Mouse (Mus musculus) neural tube, embryonic 13.5 days (tissue): ENCODE results near the gene Ccser2. TPM values are rescaled to one million over a fixed set of nuclear protein-coding genes. Genes with fewer than 3 reads are reported as not detected.

Experiments
- ATAC-seq: fragments of 200-750 bp; cut with Nextera tagmentation; 2 replicates; pipeline ENCODE4 v1.8.0; 2017; ENCODE audit warnings: low read depth, mild to moderate bottlenecking, moderate TSS enrichment, moderate library complexity
- H3K27ac ChIP-seq: fragments of 300-500 bp; sonication (generic); replicated peaks from 2 replicates; pipeline ENCODE4 v1.5.1; 2015; ENCODE audit warnings: moderate library complexity, mild to moderate bottlenecking, inconsistent platforms
- H3K27me3 ChIP-seq: fragments of 300-500 bp; sonication (generic); 2 replicates; pipeline ENCODE4 v1.6.1; 2015; ENCODE audit warnings: mild to moderate bottlenecking, inconsistent platforms
- H3K36me3 ChIP-seq: fragments of 300-500 bp; sonication (generic); 2 replicates; pipeline ENCODE4 v1.6.1; 2015; ENCODE audit warnings: mild to moderate bottlenecking, inconsistent platforms
- H3K4me1 ChIP-seq: fragments of 300-500 bp; sonication (generic); replicated peaks from 2 replicates; pipeline ENCODE4 v1.6.1; 2015; ENCODE audit warnings: inconsistent platforms
- H3K4me2 ChIP-seq: fragments of 300-500 bp; sonication (generic); 2 replicates; pipeline ENCODE4 v1.6.1; 2015; ENCODE audit warnings: inconsistent platforms, mild to moderate bottlenecking, moderate library complexity
- H3K4me3 ChIP-seq: fragments of 300-500 bp; sonication (generic); 2 replicates; pipeline ENCODE4 v1.5.1; 2015; ENCODE audit warnings: mild to moderate bottlenecking, inconsistent platforms
- H3K9ac ChIP-seq: fragments of 300-500 bp; sonication (generic); 2 replicates; pipeline ENCODE4 v1.6.1; 2015; ENCODE audit warnings: moderate library complexity, mild to moderate bottlenecking, inconsistent platforms
- H3K9me3 ChIP-seq: fragments of 300-500 bp; sonication (generic); 2 replicates; pipeline ENCODE4 v1.6.1; 2016; ENCODE audit warnings: inconsistent platforms
- WGBS: fragments of 180-500 bp; shearing (Covaris S2); methylation state at CpG from one replicate; pipeline ENCODE4 v1.1.7; 2015; 5-methylcytosine and 5-hydroxymethylcytosine counted together
- polyA plus RNA-seq: library from polyadenylated mRNA; unstranded; fragments of >200 nt; fragmentation: Nextera tagmentation; extraction: Ambion mirVana; gene quantifications from 2 replicates; pipeline ENCODE4 v1.2.1, GENCODE M21; 2015

The Ccser2 gene
- polyA plus RNA-seq, 1 experiment from 2014 or later = 99.8 TPM

DNA sequence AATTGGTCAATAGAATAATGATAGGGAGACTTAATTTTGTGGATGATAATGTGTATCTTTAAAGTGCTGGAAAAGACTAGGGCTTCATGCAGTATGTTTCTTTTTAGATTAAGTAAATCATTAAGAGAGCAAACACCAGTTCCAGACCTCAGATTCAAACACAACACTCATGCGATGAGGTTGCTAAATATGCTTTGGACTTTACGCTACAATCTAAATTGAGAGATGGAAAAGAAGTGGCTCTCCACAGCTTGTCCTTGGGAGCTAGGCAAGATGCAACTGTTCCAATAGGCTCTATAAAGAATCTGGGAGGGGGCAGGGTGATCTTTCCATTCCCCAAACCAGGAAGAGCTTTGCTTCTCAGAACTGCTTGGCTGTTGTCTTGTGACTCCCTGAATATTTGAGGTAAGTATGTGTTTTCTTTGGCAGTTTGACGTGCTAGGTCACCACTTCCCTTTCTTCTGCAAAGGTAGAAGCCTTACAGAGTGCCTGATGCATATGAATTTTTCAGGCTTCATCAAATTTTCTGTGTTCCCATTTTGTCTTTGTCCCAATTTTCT is 1.4 kb upstream of the Ccser2 start:
- Histone ChIP-seq H3K4me2 (no peak overlapping the region), H3K9me3 (no peaks in the 10 kb centered on the region), H3K27me3 (no peaks in the 10 kb centered on the region), H3K36me3 (no peaks in the 10 kb centered on the region), H3K9ac (no peak overlapping the region), H3K4me3 (no peak overlapping the region), H3K4me1 (peaks cover 30% of the 10 kb centered on the region), H3K27ac (no peak overlapping the region)
- no peak for ATAC-seq
- WGBS = 93% methylated on average over 3 of the region's 3 CpGs

DNA sequence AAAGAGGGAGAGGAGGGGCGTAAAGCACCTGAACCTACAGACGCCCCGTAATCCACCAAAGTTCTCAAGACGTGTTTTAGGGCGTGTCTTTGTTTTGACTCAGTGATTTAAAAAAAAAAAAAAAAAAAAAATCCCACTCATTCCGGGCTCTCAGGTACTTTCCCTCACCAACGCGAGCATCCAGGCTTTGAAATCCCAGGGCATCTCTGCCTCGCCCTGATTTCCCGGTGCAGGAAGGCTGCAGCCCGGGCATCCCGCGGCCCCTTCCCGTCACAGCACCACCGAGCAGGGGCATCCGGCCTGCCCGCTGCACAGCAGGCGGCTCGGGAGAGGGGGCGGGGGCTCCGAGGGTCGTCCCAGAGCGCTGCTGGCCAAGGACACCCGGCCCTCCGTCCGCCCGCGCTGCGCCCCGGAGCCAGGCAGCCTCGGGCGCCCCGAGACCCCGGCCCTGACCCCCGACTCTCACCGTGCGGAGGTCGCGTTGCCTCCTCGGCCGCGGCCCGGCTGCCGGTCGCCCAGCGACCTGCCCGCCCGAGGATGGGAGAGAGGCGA is 425 bp downstream of the Ccser2 start:
- ATAC-seq = peak; percentile 88
- WGBS = under 1% methylated on average over 49 of the region's 49 CpGs

DNA sequence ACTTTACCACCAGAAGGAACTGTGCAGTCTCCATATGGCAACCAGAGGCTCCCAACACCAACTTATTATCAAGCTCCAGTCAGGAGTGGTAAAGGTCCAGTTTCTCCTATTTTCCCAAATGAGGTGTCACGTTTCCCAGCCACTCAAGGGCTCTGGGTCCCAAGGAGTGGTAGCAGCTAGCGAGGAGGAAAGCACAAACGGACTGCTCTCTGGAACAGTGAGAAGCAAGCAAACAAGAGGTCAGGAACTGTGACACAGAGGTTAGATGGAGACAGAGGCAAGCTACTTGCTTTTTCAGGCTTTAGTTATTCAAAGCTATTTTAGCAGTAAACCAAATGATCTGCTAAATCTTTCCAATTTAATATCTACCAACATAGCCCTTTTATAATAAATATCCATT is 3.2 kb downstream of the Ccser2 start:
- no peaks in the 10 kb centered on the region for H3K9me3 ChIP-seq
- H3K4me1 ChIP-seq = peaks cover 34% of the 10 kb centered on the region
- 49% methylated on average over 3 of the region's 3 CpGs for WGBS
- no peaks in the 10 kb centered on the region for H3K36me3 ChIP-seq
- H3K4me3 ChIP-seq = no peak overlapping the region
- no peak for ATAC-seq
- no peaks in the 10 kb centered on the region for H3K27me3 ChIP-seq
- H3K27ac ChIP-seq = 0 out of 2 replicates have a peak overlapping the region, but pooled peaks have one; percentile 23
- 0 out of 2 replicates have a peak overlapping the region, but pooled peaks have one; percentile 17 for H3K9ac ChIP-seq
- peak overlapping the region; percentile 63; the same call in 1 of the 2 replicates for H3K4me2 ChIP-seq

More for the DNA sequence above, 425 bp downstream of the Ccser2 start:
- peak overlapping the region; percentile 96 for H3K9ac ChIP-seq
- H3K4me1 ChIP-seq = peaks cover 30% of the 10 kb centered on the region
- peak overlapping the region; percentile 63 for H3K4me2 ChIP-seq
- no peaks in the 10 kb centered on the region for H3K27me3 ChIP-seq
- H3K27ac ChIP-seq = peak overlapping the region; percentile 95
- peak overlapping the region; percentile 89 for H3K4me3 ChIP-seq
- no peaks in the 10 kb centered on the region for H3K9me3 ChIP-seq
- H3K36me3 ChIP-seq = no peaks in the 10 kb centered on the region

DNA sequence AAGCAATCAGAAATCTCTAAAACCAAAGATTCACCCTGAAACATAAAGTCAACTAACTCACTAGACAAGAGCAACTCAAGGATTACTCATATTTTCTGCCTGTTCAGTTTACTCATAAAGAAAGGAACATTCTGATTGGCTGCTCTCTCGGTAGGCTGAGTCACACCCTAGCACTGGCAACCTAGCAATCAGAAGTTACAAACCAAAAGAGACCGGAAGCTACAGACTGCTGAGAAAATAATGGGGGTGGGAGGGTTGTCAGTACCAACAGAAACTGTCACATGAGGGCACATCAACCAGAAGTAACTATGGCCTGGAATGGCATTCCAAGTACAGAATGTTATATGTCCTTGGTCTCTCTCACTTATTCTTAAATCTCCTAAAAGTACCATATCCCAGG is 6.1 kb downstream of the Ccser2 start:
- no peak for ATAC-seq
- Histone ChIP-seq H3K4me1 (peaks cover 38% of the 10 kb centered on the region), H3K27ac (no peak overlapping the region), H3K4me2 (no peak overlapping the region), H3K9me3 (no peaks in the 10 kb centered on the region), H3K9ac (no peak overlapping the region), H3K36me3 (no peaks in the 10 kb centered on the region), H3K4me3 (no peak overlapping the region), H3K27me3 (no peaks in the 10 kb centered on the region)
- WGBS = 94% methylated on average over 2 of the region's 2 CpGs

DNA sequence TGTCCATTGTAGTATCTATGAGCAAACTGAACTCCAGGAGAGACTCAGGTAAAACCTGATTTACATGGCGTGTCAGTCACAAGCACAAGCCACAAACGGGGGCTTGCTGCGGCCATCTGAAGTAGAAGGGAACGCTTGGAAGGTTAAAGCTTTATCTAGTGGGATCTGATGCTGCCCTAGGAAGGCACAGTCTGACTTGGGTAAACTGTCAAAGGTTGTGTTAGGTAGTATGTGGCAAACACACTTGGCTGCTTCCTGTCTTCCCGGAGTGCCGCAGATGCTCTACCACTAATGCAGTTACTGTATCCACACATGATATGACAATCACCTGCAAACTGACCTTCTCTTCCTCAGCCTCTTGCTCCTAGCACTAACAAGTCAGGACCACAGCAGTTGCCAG is 10.9 kb downstream of the Ccser2 start:
- 91% methylated on average over 6 of the region's 6 CpGs for WGBS

DNA sequence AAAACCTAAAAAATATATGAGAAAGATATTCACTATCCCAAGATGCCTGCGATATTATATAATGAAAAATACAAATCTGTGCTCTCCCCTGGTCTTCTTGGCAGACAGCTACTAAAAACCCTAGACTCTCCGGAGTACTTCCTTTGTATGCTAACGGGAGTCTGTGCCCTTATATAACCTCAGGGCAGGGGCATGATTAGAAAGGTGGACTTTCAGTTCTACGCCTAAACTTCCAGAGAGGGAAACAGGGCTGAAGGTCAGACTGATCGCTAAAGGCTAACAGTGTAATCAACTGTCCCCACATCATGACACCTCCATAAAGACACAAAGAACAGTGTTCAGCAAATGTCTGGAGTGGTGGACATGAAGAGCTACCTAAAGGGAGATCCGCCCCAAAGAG is 11.3 kb downstream of the Ccser2 start:
- Histone ChIP-seq H3K9me3 (no peaks in the 10 kb centered on the region), H3K4me3 (no peak overlapping the region), H3K4me1 (peaks cover 24% of the 10 kb centered on the region), H3K36me3 (no peaks in the 10 kb centered on the region), H3K27me3 (no peaks in the 10 kb centered on the region), H3K4me2 (no peak overlapping the region), H3K9ac (no peak overlapping the region), H3K27ac (no peak overlapping the region; the same call in 1 of the 2 replicates)
- WGBS = 84% methylated on average over 6 of the region's 6 CpGs
- ATAC-seq = no peak

More for the DNA sequence above, 10.9 kb downstream of the Ccser2 start:
- H3K4me2 ChIP-seq = no peak overlapping the region
- no peak overlapping the region for H3K4me3 ChIP-seq
- no peaks in the 10 kb centered on the region for H3K9me3 ChIP-seq
- peaks cover 24% of the 10 kb centered on the region for H3K4me1 ChIP-seq
- H3K27ac ChIP-seq = no peak overlapping the region; the same call in 1 of the 2 replicates
- H3K36me3 ChIP-seq = no peaks in the 10 kb centered on the region
- no peaks in the 10 kb centered on the region for H3K27me3 ChIP-seq
- ATAC-seq = no peak
- no peak overlapping the region for H3K9ac ChIP-seq

DNA sequence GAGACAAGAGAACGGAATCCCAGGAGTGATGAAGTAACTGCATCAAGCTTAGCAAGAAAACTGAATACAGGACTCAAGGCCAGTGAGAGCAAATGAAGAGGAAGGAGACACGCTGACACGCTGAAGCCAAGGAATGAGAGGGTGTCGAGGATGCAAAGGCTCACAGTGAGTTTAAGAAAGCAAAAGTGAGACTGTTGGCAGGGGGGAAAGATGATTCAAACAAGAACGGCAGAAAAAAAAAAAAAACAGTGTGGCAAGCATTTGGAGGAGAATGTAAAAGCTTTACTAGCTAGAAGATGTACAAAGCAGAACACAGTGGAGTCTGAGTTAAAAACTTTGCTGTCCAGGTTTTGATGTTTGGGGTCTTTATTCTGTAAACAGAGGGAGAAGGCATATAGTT is 11.9 kb downstream of the Ccser2 start:
- ATAC-seq = no peak
- Histone ChIP-seq H3K9me3 (no peaks in the 10 kb centered on the region), H3K4me3 (no peak overlapping the region), H3K36me3 (no peaks in the 10 kb centered on the region), H3K9ac (no peak overlapping the region), H3K27ac (0 out of 2 replicates have a peak overlapping the region, but pooled peaks have one; percentile 23), H3K27me3 (no peaks in the 10 kb centered on the region), H3K4me2 (no peak overlapping the region), H3K4me1 (peaks cover 24% of the 10 kb centered on the region)
- 64% methylated on average over 5 of the region's 5 CpGs for WGBS

DNA sequence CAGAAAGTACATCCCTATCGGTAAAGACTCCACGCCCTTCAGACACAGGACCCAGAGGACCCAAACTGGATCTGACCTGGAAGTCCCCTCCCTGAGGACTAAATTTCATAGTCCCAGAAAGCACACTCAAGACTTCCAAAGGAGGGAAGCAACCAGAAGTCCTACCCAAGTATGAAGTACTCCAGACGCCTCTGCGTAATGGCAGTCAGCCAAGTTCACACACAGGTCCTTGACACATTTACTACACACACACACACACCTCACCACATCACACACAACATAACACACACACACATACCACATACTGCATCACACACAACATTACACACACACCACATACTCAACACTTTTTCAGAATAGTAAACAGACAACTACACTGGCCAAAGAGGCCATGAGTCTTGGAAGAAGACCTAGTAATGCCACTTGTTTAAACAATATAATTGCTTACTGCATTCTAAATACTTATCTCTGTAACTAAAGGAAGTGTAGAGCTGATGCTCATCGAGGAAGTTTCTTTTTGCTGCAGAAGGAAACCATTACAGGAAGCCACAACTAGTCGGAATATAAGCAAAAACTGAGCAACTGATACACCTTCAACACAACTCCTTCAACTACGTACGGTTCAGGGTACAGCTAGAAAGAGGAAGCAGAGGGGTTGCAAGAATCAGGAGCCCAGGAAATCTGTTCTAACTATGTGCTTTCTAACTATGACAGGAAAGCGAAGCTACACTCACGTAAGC is 15.7 kb downstream of the Ccser2 start:
- no peak overlapping the region for H3K4me3 ChIP-seq
- 89% methylated on average over 10 of the region's 10 CpGs for WGBS

DNA sequence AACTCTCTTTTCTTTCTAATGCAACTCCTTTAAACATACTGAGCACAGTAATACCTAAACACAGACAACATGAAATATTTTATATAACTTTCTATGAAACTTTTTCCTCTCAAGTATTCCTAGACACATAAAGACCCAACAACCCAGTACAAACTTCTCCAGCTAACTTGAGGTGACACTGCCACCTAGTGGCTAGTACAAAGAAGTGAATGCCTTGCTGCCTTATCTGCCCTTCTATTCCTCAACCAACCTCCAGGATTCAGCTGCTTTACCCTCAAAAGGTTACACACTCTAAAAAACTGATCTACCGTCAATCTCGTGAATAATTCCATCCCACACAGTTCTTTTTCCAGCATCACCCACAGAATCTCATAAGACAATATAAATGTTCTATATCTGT is 16.4 kb downstream of the Ccser2 start:
- Histone ChIP-seq H3K4me1 (peaks cover 6% of the 10 kb centered on the region; the same call in 1 of the 2 replicates), H3K4me2 (no peak overlapping the region), H3K27ac (no peak overlapping the region), H3K36me3 (no peaks in the 10 kb centered on the region), H3K9ac (no peak overlapping the region), H3K9me3 (no peaks in the 10 kb centered on the region), H3K27me3 (no peaks in the 10 kb centered on the region), H3K4me3 (no peak overlapping the region)
- whole genome bisulfite sequencing = 38% methylated on average over 2 of the region's 2 CpGs
- no peak for ATAC-seq

More for the DNA sequence above, 15.7 kb downstream of the Ccser2 start:
- Histone ChIP-seq H3K27me3 (no peaks in the 10 kb centered on the region), H3K4me2 (no peak overlapping the region), H3K4me1 (peaks cover 13% of the 10 kb centered on the region), H3K9ac (no peak overlapping the region), H3K9me3 (no peaks in the 10 kb centered on the region), H3K36me3 (no peaks in the 10 kb centered on the region), H3K27ac (no peak overlapping the region)
- no peak; the same call in 1 of the 2 replicates for ATAC-seq

DNA sequence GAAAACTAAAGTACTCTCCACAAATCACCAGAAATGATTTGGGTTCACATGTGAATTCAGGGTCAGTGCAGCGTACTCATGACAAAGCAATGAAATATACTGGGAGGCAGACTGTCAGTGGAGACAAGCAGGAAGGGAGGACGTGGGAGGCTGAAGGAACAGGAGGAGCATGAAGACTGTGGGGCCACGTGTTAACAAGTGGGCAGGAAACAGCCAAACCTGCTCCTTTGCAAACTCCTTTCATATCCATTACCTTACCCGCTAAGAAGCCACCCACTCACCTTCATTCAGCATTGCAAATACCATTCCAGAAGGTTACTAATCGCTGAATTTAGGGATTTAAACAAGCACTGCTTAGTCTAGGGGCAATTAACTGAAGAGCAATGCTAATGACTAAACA is 25.9 kb downstream of the Ccser2 start:
- Histone ChIP-seq H3K4me3 (no peak overlapping the region), H3K36me3 (peaks cover 23% of the 10 kb centered on the region), H3K27me3 (no peaks in the 10 kb centered on the region), H3K9ac (no peak overlapping the region), H3K9me3 (no peaks in the 10 kb centered on the region), H3K27ac (no peak overlapping the region), H3K4me2 (no peak overlapping the region), H3K4me1 (peaks cover 11% of the 10 kb centered on the region; the same call in 1 of the 2 replicates)
- ATAC-seq = no peak
- WGBS = 60% methylated on average over 5 of the region's 5 CpGs

DNA sequence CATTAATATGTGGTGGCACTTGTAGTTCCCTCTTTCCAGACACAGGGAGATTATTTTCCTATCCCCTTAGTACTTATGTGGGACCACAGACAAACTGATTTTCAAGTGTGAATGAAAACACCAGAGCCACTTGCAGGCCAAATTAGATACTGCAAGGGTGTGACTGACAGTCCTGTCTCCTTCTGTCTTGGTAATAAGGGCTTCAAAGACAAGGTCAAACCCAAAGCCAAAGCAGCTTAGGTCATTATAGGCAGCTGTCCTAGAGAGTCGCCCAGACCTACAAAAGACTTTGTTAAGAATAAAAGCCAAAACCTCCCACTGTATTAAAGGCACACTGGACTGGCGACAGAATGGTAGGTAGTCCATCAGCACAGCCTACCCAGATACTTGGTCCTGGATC is 30.6 kb downstream of the Ccser2 start:
- Histone ChIP-seq H3K4me3 (no peak overlapping the region), H3K4me1 (peaks cover 7% of the 10 kb centered on the region; the same call in 1 of the 2 replicates), H3K9me3 (no peaks in the 10 kb centered on the region), H3K36me3 (peaks cover 27% of the 10 kb centered on the region), H3K27ac (no peak overlapping the region), H3K4me2 (no peak overlapping the region), H3K27me3 (no peaks in the 10 kb centered on the region), H3K9ac (no peak overlapping the region)
- ATAC-seq = no peak
- WGBS = 63% methylated on average over 2 of the region's 2 CpGs
